Mouse (Mus musculus): ENCODE measurements around the gene Psma6. TPM values are rescaled to one million over a fixed set of nuclear protein-coding genes. Genes with fewer than 3 reads are reported as not detected.
A peak's percentile ranks its signal among the peaks of the same experiment; 100 is the strongest.

Gene Psma6
- polyA plus RNA-seq, 1 experiment from 2014 or later = 352 TPM

- H3K4me3 ChIP-seq (ENCODE audit: low read length) = no peak overlapping the region
- WGBS = 61% methylated on average over 4 of the region's 4 CpGs
- 0 out of 2 replicates have a peak, but pooled peaks cover 2% of the 10 kb centered on the region for H3K9me3 ChIP-seq (replicated peaks; ENCODE audit: control insufficient read depth, low read length)
- no peak overlapping the region for H3K9ac ChIP-seq (ENCODE audit: low read length)
- no peak overlapping the region for H3K27ac ChIP-seq (ENCODE audit: low read length)
- H3K4me1 ChIP-seq (ENCODE audit: control insufficient read depth, insufficient read depth, low read length) = no peaks in the 10 kb centered on the region
- ATAC-seq (replicated peaks; ENCODE audit: extremely low read depth, insufficient read depth, low FRiP score) = no peak
- no peaks in the 10 kb centered on the region for H3K27me3 ChIP-seq (ENCODE audit: control insufficient read depth, insufficient read depth, low read length)
- no peaks in the 10 kb centered on the region for H3K36me3 ChIP-seq (ENCODE audit: control insufficient read depth, insufficient read depth)
- H3K4me2 ChIP-seq (ENCODE audit: low read depth, low read length) = no peak overlapping the region
Measured at GRCm38 (mm10) chr12:55429956-55430355, 45.9 kb downstream of the Psma6 start.

- H3K9ac ChIP-seq (ENCODE audit: low read length) = no peak overlapping the region
- no peak overlapping the region for H3K4me2 ChIP-seq (ENCODE audit: low read depth, low read length)
- peaks cover 7% of the 10 kb centered on the region for H3K4me1 ChIP-seq (ENCODE audit: control insufficient read depth, insufficient read depth, low read length)
- H3K4me3 ChIP-seq (ENCODE audit: low read length) = no peak overlapping the region
- no peak for ATAC-seq (replicated peaks; ENCODE audit: extremely low read depth, insufficient read depth, low FRiP score)
- H3K36me3 ChIP-seq (ENCODE audit: control insufficient read depth, insufficient read depth) = no peaks in the 10 kb centered on the region
- no peaks in the 10 kb centered on the region for H3K27me3 ChIP-seq (ENCODE audit: control insufficient read depth, insufficient read depth, low read length)
- WGBS = 81% methylated on average over 7 of the region's 7 CpGs
- H3K27ac ChIP-seq (ENCODE audit: low read length) = no peak overlapping the region
- 0 out of 2 replicates have a peak, but pooled peaks cover 2% of the 10 kb centered on the region for H3K9me3 ChIP-seq (replicated peaks; ENCODE audit: control insufficient read depth, low read length)
Measured at GRCm38 (mm10) chr12:55432284-55432919, 48.4 kb downstream of the Psma6 start.

GRCm38 (mm10) chr12:55432920-55433284 lies 48.9 kb downstream of the Psma6 start:
- no peak overlapping the region for H3K4me3 ChIP-seq (ENCODE audit: low read length)
- ATAC-seq (replicated peaks; ENCODE audit: extremely low read depth, insufficient read depth, low FRiP score) = no peak
- 0 out of 2 replicates have a peak, but pooled peaks cover 2% of the 10 kb centered on the region for H3K9me3 ChIP-seq (replicated peaks; ENCODE audit: control insufficient read depth, low read length)
- H3K9ac ChIP-seq (ENCODE audit: low read length) = no peak overlapping the region
- no peaks in the 10 kb centered on the region for H3K27me3 ChIP-seq (ENCODE audit: control insufficient read depth, insufficient read depth, low read length)
- 91% methylated on average over 8 of the region's 8 CpGs for WGBS
- H3K4me2 ChIP-seq (ENCODE audit: low read depth, low read length) = no peak overlapping the region
- H3K4me1 ChIP-seq (ENCODE audit: control insufficient read depth, insufficient read depth, low read length) = peaks cover 9% of the 10 kb centered on the region
- no peaks in the 10 kb centered on the region for H3K36me3 ChIP-seq (ENCODE audit: control insufficient read depth, insufficient read depth)
- no peak overlapping the region for H3K27ac ChIP-seq (ENCODE audit: low read length)

GRCm38 (mm10) chr12:55433802-55434435 lies 49.9 kb downstream of the Psma6 start:
- Histone ChIP-seq H3K9me3 (replicated peaks; ENCODE audit: control insufficient read depth, low read length) (0 out of 2 replicates have a peak, but pooled peaks cover 2% of the 10 kb centered on the region), H3K27ac (ENCODE audit: low read length) (0 out of 2 replicates have a peak overlapping the region, but pooled peaks have one; percentile 10), H3K4me3 (ENCODE audit: low read length) (no peak overlapping the region), H3K27me3 (ENCODE audit: control insufficient read depth, insufficient read depth, low read length) (no peaks in the 10 kb centered on the region), H3K36me3 (ENCODE audit: control insufficient read depth, insufficient read depth) (no peaks in the 10 kb centered on the region), H3K4me2 (ENCODE audit: low read depth, low read length) (no peak overlapping the region), H3K4me1 (ENCODE audit: control insufficient read depth, insufficient read depth, low read length) (peaks cover 13% of the 10 kb centered on the region), H3K9ac (ENCODE audit: low read length) (0 out of 2 replicates have a peak overlapping the region, but pooled peaks have one; percentile 35)
- ATAC-seq (replicated peaks; ENCODE audit: extremely low read depth, insufficient read depth, low FRiP score) = no peak
- WGBS = 41% methylated on average over 8 of the region's 8 CpGs

GRCm38 (mm10) chr12:55435080-55435479 lies 51.1 kb downstream of the Psma6 start:
- H3K4me3 ChIP-seq (ENCODE audit: low read length) = no peak overlapping the region
- ATAC-seq (replicated peaks; ENCODE audit: extremely low read depth, insufficient read depth, low FRiP score) = no peak
- no peak overlapping the region for H3K9ac ChIP-seq (ENCODE audit: low read length)
- no peak overlapping the region for H3K4me2 ChIP-seq (ENCODE audit: low read depth, low read length)
- no peaks in the 10 kb centered on the region for H3K36me3 ChIP-seq (ENCODE audit: control insufficient read depth, insufficient read depth)
- WGBS = 81% methylated on average over 1 of the region's 1 CpGs
- H3K4me1 ChIP-seq (ENCODE audit: control insufficient read depth, insufficient read depth, low read length) = peaks cover 13% of the 10 kb centered on the region
- no peaks in the 10 kb centered on the region for H3K27me3 ChIP-seq (ENCODE audit: control insufficient read depth, insufficient read depth, low read length)
- no peak overlapping the region for H3K27ac ChIP-seq (ENCODE audit: low read length)
- H3K9me3 ChIP-seq (replicated peaks; ENCODE audit: control insufficient read depth, low read length) = 0 out of 2 replicates have a peak, but pooled peaks cover 2% of the 10 kb centered on the region

- Histone ChIP-seq H3K9me3 (replicated peaks; ENCODE audit: control insufficient read depth, low read length) (0 out of 2 replicates have a peak, but pooled peaks cover 2% of the 10 kb centered on the region), H3K4me1 (ENCODE audit: control insufficient read depth, insufficient read depth, low read length) (peaks cover 14% of the 10 kb centered on the region), H3K9ac (ENCODE audit: low read length) (no peak overlapping the region), H3K4me3 (ENCODE audit: low read length) (no peak overlapping the region), H3K4me2 (ENCODE audit: low read depth, low read length) (no peak overlapping the region), H3K27ac (ENCODE audit: low read length) (no peak overlapping the region), H3K27me3 (ENCODE audit: control insufficient read depth, insufficient read depth, low read length) (no peaks in the 10 kb centered on the region), H3K36me3 (ENCODE audit: control insufficient read depth, insufficient read depth) (no peaks in the 10 kb centered on the region)
- ATAC-seq (replicated peaks; ENCODE audit: extremely low read depth, insufficient read depth, low FRiP score) = no peak
- 48% methylated on average over 13 of the region's 13 CpGs for WGBS
Measured at GRCm38 (mm10) chr12:55437122-55437826, 53.3 kb downstream of the Psma6 start.

GRCm38 (mm10) chr12:55438058-55438457 lies 54.0 kb downstream of the Psma6 start:
- no peak overlapping the region for H3K4me3 ChIP-seq (ENCODE audit: low read length)
- H3K27ac ChIP-seq (ENCODE audit: low read length) = peak overlapping the region; percentile 15; the same call in 1 of the 2 replicates
- no peaks in the 10 kb centered on the region for H3K9me3 ChIP-seq (replicated peaks; ENCODE audit: control insufficient read depth, low read length)
- WGBS = 80% methylated on average over 10 of the region's 10 CpGs
- H3K9ac ChIP-seq (ENCODE audit: low read length) = peak overlapping the region; percentile 49; the same call in 1 of the 2 replicates
- peak overlapping the region; percentile 25; the same call in 1 of the 2 replicates for H3K4me2 ChIP-seq (ENCODE audit: low read depth, low read length)
- H3K36me3 ChIP-seq (ENCODE audit: control insufficient read depth, insufficient read depth) = no peaks in the 10 kb centered on the region
- no peak for ATAC-seq (replicated peaks; ENCODE audit: extremely low read depth, insufficient read depth, low FRiP score)
- peaks cover 22% of the 10 kb centered on the region for H3K4me1 ChIP-seq (ENCODE audit: control insufficient read depth, insufficient read depth, low read length)
- H3K27me3 ChIP-seq (ENCODE audit: control insufficient read depth, insufficient read depth, low read length) = no peaks in the 10 kb centered on the region

GRCm38 (mm10) chr12:55438611-55439137 lies 54.7 kb downstream of the Psma6 start:
- peak overlapping the region; percentile 25; the same call in 1 of the 2 replicates for H3K4me2 ChIP-seq (ENCODE audit: low read depth, low read length)
- WGBS = 25% methylated on average over 11 of the region's 11 CpGs
- peak overlapping the region; percentile 15; the same call in 1 of the 2 replicates for H3K27ac ChIP-seq (ENCODE audit: low read length)
- no peaks in the 10 kb centered on the region for H3K9me3 ChIP-seq (replicated peaks; ENCODE audit: control insufficient read depth, low read length)
- peak overlapping the region; percentile 49 for H3K9ac ChIP-seq (ENCODE audit: low read length)
- no peak overlapping the region for H3K4me3 ChIP-seq (ENCODE audit: low read length)
- peaks cover 28% of the 10 kb centered on the region for H3K4me1 ChIP-seq (ENCODE audit: control insufficient read depth, insufficient read depth, low read length)
- no peaks in the 10 kb centered on the region for H3K36me3 ChIP-seq (ENCODE audit: control insufficient read depth, insufficient read depth)
- ATAC-seq (replicated peaks; ENCODE audit: extremely low read depth, insufficient read depth, low FRiP score) = no peak
- no peaks in the 10 kb centered on the region for H3K27me3 ChIP-seq (ENCODE audit: control insufficient read depth, insufficient read depth, low read length)

All from heart, embryonic 16.5 days (tissue).